Mouse (Mus musculus) liver, adult 2 months (tissue): Measurements from ENCODE around the gene Tbx21.

Experiments used
- CTCF ChIP-seq: fragments of 200-500 bp; IDR thresholded peaks from 2 replicates; pipeline ENCODE4 v1.5.1; 2011; ENCODE audit warnings: low read depth, low read length, control low read depth
- POLR2A ChIP-seq: fragments of 200-500 bp; IDR thresholded peaks from 2 replicates; pipeline ENCODE4 v1.6.1; 2011; ENCODE audit warnings: low read length, control low read depth; ENCODE audit not compliant: insufficient read depth; ENCODE audit errors: extremely low read depth

DNA sequence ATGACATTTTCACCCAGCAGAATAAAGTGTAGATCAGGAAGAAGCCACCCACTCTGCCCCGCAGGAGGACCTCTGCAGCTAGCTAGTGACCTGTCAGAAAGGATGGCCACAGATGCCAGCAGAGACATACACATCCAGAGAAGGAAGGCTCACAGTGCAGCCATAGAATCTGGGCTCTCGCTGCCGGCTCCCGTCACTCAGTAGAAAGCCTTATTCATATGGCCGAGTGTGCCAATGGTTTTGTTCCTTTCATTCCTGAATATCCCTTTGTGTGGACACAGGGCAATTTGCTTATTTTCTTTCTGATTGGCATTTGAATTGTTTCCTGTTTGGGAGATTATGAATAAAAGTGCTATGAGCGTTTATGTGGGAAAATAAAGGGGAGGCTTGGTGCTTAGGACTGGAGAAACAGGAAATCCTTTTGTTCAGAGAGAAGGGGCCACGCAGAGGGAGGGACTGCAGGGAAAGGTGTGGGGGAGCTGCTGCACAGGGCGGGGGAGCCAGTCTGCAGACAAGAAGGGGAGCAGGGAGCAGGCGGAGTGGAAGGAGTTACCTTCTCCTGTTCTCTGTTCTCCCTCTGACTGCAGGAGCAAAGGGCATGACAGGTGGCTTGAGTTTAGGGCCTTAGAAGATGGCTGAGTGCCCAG lies 51.7 kb downstream of the Tbx21 start:
- TF ChIP-seq CTCF (no peak), POLR2A (no peak)
